Mouse (Mus musculus): ENCODE data around the gene Gm6020. TPM values are rescaled to one million over a fixed set of nuclear protein-coding genes. Genes with fewer than 3 reads are reported as not detected.
A peak's percentile ranks its signal among the peaks of the same experiment; 100 is the strongest.

The Gm6020 gene
- polyA plus RNA-seq, 1 experiment from 2014 or later: not detected

GRCm38 (mm10) chr19:61224678-61225525 is 41.2 kb downstream of the Gm6020 start:
- H3K4me2 ChIP-seq (replicated peaks): peak overlapping the region; percentile 58
- 0 out of 2 replicates have a peak, but pooled peaks cover 2% of the 10 kb centered on the region for H3K27me3 ChIP-seq
- no peaks in the 10 kb centered on the region for H3K9me3 ChIP-seq
- H3K36me3 ChIP-seq: no peaks in the 10 kb centered on the region
- peak; percentile 28 for ATAC-seq
- no peak overlapping the region for H3K27ac ChIP-seq
- WGBS: 31% methylated on average over 50 of the region's 53 CpGs
- H3K4me1 ChIP-seq (replicated peaks): no peaks in the 10 kb centered on the region
- H3K9ac ChIP-seq (replicated peaks): 0 out of 2 replicates have a peak overlapping the region, but pooled peaks have one; percentile 39
- H3K4me3 ChIP-seq (replicated peaks): peak overlapping the region; percentile 58

- Histone ChIP-seq H3K9ac (replicated peaks) (peak overlapping the region; percentile 39), H3K27me3 (0 out of 2 replicates have a peak, but pooled peaks cover 2% of the 10 kb centered on the region), H3K4me1 (replicated peaks) (no peaks in the 10 kb centered on the region), H3K27ac (peak overlapping the region; percentile 88), H3K36me3 (no peaks in the 10 kb centered on the region), H3K4me2 (replicated peaks) (peak overlapping the region; percentile 58), H3K4me3 (replicated peaks) (peak overlapping the region; percentile 58), H3K9me3 (no peaks in the 10 kb centered on the region)
- ATAC-seq: peak; percentile 71
- 10% methylated on average over 70 of the region's 70 CpGs for WGBS
Observed at GRCm38 (mm10) chr19:61225526-61226400, 42.1 kb downstream of the Gm6020 start.

DNA sequence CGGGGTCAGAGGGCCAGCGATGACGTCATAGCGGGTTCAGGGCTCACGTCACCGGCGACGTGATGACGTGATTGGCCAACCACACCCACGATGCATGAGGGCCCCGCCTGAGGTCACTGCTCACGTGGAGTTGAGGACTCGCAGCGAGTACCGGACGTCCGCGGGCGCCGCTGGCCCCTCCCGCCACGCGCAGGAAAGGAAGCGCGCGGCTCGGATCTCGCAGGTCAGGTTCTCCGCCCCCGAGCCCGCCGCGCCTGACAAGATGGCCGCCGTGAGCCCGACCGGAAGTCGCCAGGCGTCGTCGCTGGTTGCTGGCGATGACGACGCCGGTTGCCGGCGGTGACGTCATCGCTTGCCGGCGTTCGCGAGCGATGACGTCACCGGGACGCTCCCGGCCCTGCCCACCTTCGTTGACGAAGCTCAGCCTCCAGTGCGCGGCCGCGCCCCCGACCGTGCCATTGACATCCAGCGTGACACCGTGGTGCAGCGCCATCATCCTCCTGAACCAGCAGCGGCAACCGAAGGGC is 42.8 kb downstream of the Gm6020 start:
- H3K4me3 ChIP-seq (replicated peaks): peak overlapping the region; percentile 58
- no peaks in the 10 kb centered on the region for H3K36me3 ChIP-seq
- H3K4me2 ChIP-seq (replicated peaks): peak overlapping the region; percentile 58
- ATAC-seq: peak; percentile 27
- 0 out of 2 replicates have a peak overlapping the region, but pooled peaks have one; percentile 39 for H3K9ac ChIP-seq (replicated peaks)
- no peaks in the 10 kb centered on the region for H3K9me3 ChIP-seq
- 4% methylated on average over 71 of the region's 71 CpGs for WGBS
- peak overlapping the region; percentile 88 for H3K27ac ChIP-seq
- no peaks in the 10 kb centered on the region for H3K27me3 ChIP-seq
- no peaks in the 10 kb centered on the region for H3K4me1 ChIP-seq (replicated peaks)

DNA sequence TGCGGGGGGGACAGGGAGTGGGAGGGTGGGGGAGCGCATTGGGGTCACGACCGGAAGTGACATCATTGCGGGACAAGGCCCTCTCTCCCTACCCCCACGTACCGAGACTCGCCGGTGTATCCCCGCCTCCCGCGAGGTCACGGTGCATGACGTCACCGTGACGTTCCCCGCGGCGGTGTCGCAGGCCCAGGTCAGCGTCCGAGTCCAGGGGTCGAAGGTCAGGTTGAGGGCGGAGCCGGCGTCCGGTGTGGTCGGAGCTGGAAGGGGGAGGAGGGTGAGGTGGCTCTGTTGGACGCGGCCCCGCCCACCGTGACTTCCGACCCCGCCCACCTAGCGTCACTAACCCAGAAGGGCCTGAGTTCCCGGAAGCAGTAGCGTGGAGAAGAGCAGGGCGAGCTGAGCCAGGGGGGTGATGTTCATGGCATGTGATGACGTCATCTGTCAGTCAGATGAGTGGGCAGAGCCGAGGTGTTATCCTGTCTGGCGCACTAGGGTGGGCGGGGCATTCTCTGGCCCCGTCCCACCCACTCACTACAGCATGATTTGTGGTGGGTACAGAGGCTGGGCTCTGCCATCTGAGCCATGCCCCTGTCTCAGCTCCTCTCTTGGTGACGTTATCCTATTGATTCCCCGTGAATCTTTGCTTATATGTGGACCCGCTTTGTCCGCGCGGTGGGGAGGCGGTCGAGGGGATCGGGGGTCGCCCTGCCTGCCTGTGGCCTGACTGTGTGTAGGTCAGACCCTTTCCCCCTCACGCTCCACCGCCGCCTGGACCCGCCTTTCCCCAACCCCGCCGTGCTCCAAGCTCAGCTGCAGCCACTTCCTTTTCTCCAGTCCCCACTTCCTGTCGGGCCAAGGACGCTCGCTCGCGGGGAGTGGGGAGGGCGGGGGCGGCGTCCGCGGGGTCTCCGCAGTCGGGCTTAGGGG is 43.5 kb downstream of the Gm6020 start:
- H3K36me3 ChIP-seq: no peaks in the 10 kb centered on the region
- 3% methylated on average over 71 of the region's 71 CpGs for WGBS
- no peaks in the 10 kb centered on the region for H3K4me1 ChIP-seq (replicated peaks)
- peak; percentile 86 for ATAC-seq
- H3K27me3 ChIP-seq: no peaks in the 10 kb centered on the region
- H3K9ac ChIP-seq (replicated peaks): peak overlapping the region; percentile 55
- no peaks in the 10 kb centered on the region for H3K9me3 ChIP-seq
- H3K4me2 ChIP-seq (replicated peaks): peak overlapping the region; percentile 58
- H3K27ac ChIP-seq: peak overlapping the region; percentile 88
- peak overlapping the region; percentile 58 for H3K4me3 ChIP-seq (replicated peaks)

- no peaks in the 10 kb centered on the region for H3K36me3 ChIP-seq
- peak within 1 kb of the TSS; percentile 55 for H3K9ac ChIP-seq (replicated peaks)
- no peaks in the 10 kb centered on the region for H3K9me3 ChIP-seq
- H3K4me1 ChIP-seq (replicated peaks): no peaks in the 10 kb centered on the region
- H3K27me3 ChIP-seq: no peaks in the 10 kb centered on the region
- WGBS: 57% methylated on average over 36 of the region's 36 CpGs
- peak within 1 kb of the TSS; percentile 88 for H3K27ac ChIP-seq
- peak within 1 kb of the TSS; percentile 58 for H3K4me3 ChIP-seq (replicated peaks)
- peak within 1 kb of the TSS; percentile 58 for H3K4me2 ChIP-seq (replicated peaks)
- ATAC-seq: peak; percentile 2; the same call in 1 of the 2 replicates
Observed at GRCm38 (mm10) chr19:61227941-61228701, 44.4 kb downstream of the Gm6020 start, which contains the start of gene Csf2ra. Csf2ra (minus strand) TSS chr19:61228429.

Other genes with a start within 250 kb of the Gm6020 start
- gene Zfp950, start 43.0 kb upstream of the Gm6020 start, polyA plus RNA-seq (2015; fragmentation: Nextera tagmentation; extraction: Ambion mirVana): 48.1 and 49.9 TPM in 2 replicates
- 0.13 TPM in 1 of 2 replicates, not detected in the other for gene Gm7102, start 7.6 kb upstream of the Gm6020 start, polyA plus RNA-seq (2015; fragmentation: Nextera tagmentation; extraction: Ambion mirVana)
- gene Csf2ra, start 44.5 kb downstream of the Gm6020 start, polyA plus RNA-seq (2015; fragmentation: Nextera tagmentation; extraction: Ambion mirVana): 38.3 and 41.5 TPM in 2 replicates
- gene Gm21060, start 113.2 kb downstream of the Gm6020 start, polyA plus RNA-seq (2015; fragmentation: Nextera tagmentation; extraction: Ambion mirVana): not detected in 2 replicates